Mouse (Mus musculus): ENCODE measurements around the gene Mt1. TPM values are rescaled to one million over a fixed set of nuclear protein-coding genes. Genes with fewer than 3 reads are reported as not detected.

The Mt1 gene
- polyA plus RNA-seq, 1 experiment from 2014 or later, result 219 TPM

DNA sequence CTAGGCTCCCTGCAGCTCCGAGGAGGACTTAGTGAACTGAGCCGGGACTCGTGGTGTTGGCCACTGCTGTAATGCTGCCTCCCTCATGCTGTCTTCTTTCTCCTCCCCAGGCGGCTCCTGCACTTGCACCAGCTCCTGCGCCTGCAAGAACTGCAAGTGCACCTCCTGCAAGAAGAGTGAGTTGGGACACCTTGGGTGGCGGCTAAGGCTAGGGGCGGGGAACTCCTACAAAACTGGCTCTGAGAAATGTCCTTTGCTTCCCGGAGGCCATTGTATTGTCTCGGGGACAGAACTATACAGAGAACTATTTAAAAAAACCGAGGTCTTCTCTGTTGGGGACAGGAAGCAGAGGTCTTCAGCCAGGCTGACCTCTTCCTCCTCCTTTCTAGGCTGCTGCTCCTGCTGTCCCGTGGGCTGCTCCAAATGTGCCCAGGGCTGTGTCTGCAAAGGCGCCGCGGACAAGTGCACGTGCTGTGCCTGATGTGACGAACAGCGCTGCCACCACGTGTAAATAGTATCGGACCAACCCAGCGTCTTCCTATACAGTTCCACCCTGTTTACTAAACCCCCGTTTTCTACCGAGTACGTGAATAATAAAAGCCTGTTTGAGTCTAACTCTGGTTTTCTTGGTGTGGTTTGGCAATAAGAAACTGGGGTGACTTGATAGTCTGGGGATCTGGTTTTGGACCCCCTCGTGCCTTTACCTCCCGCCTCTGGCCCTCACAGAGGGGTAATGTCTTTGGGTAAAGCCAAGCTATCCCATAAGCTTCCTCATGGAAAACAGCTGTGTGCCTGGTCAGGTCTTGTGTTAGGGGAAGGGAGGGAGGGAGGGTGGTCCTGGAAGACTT is 1.1 kb downstream of the Mt1 start:
- peaks cover 100% of the 10 kb centered on the region for H3K27me3 ChIP-seq (ENCODE audit: poor library complexity, severe bottlenecking)
- no peaks in the 10 kb centered on the region for H3K36me3 ChIP-seq (replicated peaks)
- H3K4me1 ChIP-seq, result peaks cover 46% of the 10 kb centered on the region
- H3K9me3 ChIP-seq, result no peaks in the 10 kb centered on the region
- DNase-seq (ENCODE audit: extremely low spot score, low spot score), result peak; percentile 56
- peak overlapping the region; percentile 52 for H3K4me3 ChIP-seq
- 4% methylated on average over 25 of the region's 25 CpGs for WGBS
- H3K27ac ChIP-seq, result peak overlapping the region; percentile 71

DNA sequence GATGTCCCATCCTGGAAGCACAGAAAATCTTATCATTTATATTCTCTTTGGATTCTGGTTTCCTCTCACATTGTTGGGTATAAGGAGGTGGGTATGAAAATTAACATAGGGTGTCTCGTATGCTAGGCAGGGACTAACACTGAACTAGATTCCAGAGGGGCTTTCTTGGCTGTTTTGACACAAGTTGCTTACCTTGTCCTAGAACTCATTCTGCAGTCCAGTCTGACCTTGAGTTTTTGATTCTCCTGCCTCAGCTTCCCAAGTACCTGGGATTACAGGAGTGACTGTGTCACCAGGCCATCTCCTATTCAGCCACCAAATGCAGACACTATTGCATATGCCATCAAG is 1.7 kb downstream of the Mt1 start:
- no peak overlapping the region; the same call in 1 of the 2 replicates for H3K27ac ChIP-seq
- peaks cover 100% of the 10 kb centered on the region for H3K27me3 ChIP-seq (ENCODE audit: poor library complexity, severe bottlenecking)
- peaks cover 44% of the 10 kb centered on the region for H3K4me1 ChIP-seq
- peak overlapping the region; percentile 52 for H3K4me3 ChIP-seq
- WGBS, result 65% methylated on average over 1 of the region's 1 CpGs
- no peaks in the 10 kb centered on the region for H3K36me3 ChIP-seq (replicated peaks)
- no peaks in the 10 kb centered on the region for H3K9me3 ChIP-seq
- DNase-seq (ENCODE audit: extremely low spot score, low spot score), result no peak

DNA sequence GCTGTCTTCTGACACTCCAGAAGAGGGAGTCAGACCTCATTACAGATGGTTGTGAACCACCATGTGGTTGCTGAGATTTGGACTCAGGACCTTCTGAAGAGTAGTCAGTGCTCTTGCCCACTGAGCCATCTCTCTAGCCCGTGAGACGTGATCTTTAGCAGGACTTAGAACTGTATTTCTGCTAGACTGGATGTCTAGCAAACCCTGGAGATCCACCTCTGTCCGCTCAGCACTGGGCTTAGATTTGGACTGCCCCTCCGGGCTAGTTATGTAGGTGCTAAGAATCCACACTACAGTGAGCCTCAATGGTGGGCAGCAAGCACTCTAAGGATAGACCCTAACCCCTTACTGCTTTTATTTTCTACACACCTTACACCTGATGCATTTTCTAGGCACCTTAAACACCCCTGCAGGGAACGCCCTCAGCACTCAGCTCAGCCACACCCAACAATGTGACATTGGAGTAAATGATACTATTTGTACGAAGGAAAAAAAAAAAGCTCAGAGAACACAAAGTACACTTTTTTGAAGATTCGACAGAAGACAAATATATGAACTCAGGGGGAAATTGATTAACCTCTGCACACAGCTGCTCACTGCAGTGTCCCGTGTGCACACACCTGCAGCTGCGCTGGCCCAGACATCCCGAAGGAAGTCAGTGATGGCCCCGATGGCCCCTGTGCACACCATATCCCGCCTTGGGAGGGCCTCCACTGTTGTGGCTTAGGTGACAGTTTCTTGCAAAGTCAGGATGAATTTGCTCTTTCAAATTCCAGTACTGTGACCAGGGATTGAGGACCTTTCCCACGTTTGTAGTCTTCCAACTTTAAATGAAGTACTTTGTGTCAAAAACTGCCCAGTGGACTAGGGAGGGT is 3.4 kb downstream of the Mt1 start:
- Histone ChIP-seq H3K27me3 (ENCODE audit: poor library complexity, severe bottlenecking) (peaks cover 100% of the 10 kb centered on the region), H3K4me1 (peaks cover 57% of the 10 kb centered on the region), H3K9me3 (no peaks in the 10 kb centered on the region), H3K4me3 (peak overlapping the region; percentile 44; the same call in 1 of the 2 replicates), H3K27ac (0 out of 2 replicates have a peak overlapping the region, but pooled peaks have one; percentile 51), H3K36me3 (replicated peaks) (no peaks in the 10 kb centered on the region)
- DNase-seq (ENCODE audit: extremely low spot score, low spot score), result no peak
- WGBS, result 60% methylated on average over 13 of the region's 13 CpGs

DNA sequence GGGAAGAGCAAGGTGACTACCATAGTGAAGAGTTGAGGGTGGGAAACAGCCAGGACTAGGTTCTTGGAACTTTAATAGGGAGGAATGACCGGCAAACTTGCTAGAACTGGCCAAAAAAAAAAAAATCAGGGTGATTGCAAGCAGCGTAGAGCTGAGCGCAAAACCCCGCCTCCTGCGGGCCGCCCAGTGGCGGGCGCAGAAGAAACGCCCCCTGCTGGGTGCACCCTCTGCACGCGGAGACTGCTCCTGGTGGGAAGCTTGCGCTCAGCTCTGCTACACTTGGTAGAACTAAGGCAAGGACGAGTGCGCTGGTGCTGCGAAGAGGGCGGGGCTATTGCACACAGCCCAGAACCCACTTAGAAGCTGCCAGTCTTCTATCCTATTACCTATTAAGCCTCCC is 4.2 kb downstream of the Mt1 start:
- Histone ChIP-seq H3K27ac (peak overlapping the region; percentile 51; the same call in 1 of the 2 replicates), H3K4me1 (peaks cover 63% of the 10 kb centered on the region), H3K9me3 (no peaks in the 10 kb centered on the region), H3K4me3 (peak overlapping the region; percentile 44), H3K36me3 (replicated peaks) (no peaks in the 10 kb centered on the region), H3K27me3 (ENCODE audit: poor library complexity, severe bottlenecking) (peaks cover 100% of the 10 kb centered on the region)
- 0% methylated on average over 16 of the region's 16 CpGs for WGBS
- DNase-seq (ENCODE audit: extremely low spot score, low spot score), result peak; percentile 61

DNA sequence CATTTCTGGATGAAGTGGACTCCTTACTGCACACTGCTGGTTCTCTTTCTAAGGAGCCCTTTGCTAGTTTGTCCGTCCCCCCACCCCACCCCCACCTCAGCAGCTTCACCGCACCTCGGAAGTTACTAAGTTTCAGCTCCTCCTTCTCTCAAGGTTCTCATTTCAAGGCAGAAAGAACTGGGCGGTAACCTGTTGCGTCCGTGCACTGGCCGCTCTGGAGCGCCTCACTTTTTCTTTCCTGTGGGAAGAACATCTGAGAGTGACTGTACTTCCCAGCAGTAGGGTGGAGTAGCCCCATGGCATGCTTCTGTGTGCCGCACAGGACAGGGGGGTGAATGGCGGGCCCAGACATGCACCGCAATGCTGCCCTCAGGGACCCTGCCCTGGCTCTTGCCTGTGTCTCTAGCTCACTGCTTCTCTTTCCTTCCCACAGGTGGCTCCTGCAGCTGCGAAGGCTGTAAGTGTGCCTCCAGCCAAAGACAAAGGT is 5.5 kb downstream of the Mt1 start:
- 0 out of 2 replicates have a peak overlapping the region, but pooled peaks have one; percentile 44 for H3K27ac ChIP-seq
- DNase-seq (ENCODE audit: extremely low spot score, low spot score), result no peak

DNA sequence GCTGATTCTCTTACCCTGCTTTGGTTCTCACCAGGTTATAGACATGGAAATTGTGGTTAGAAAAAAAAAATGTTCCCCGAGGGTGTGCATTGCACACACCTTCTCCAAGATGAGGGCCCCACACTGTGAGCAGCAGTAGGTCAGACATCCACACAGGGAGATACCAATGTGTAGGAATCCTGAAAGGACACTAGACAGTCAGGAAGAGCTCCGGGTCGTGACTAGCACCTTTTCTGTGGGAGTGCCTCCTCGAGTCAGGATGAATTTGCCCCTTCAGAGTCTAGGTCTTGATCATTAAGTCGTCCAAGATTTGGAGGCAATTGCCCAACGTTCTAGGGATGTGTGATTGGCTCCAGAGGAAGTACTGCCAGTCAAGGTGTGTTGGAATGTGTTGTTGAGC is 6.9 kb downstream of the Mt1 start:
- no peak for DNase-seq (ENCODE audit: extremely low spot score, low spot score)
- Histone ChIP-seq H3K27me3 (ENCODE audit: poor library complexity, severe bottlenecking) (peaks cover 97% of the 10 kb centered on the region), H3K27ac (no peak overlapping the region), H3K4me3 (no peak overlapping the region), H3K36me3 (replicated peaks) (no peaks in the 10 kb centered on the region), H3K9me3 (no peaks in the 10 kb centered on the region), H3K4me1 (peaks cover 52% of the 10 kb centered on the region)
- 72% methylated on average over 6 of the region's 6 CpGs for WGBS

More for the DNA sequence above, 5.5 kb downstream of the Mt1 start:
- Histone ChIP-seq H3K36me3 (replicated peaks) (no peaks in the 10 kb centered on the region), H3K4me3 (no peak overlapping the region), H3K27me3 (ENCODE audit: poor library complexity, severe bottlenecking) (peaks cover 98% of the 10 kb centered on the region), H3K9me3 (no peaks in the 10 kb centered on the region), H3K4me1 (peaks cover 55% of the 10 kb centered on the region)
- WGBS, result 17% methylated on average over 12 of the region's 12 CpGs

DNA sequence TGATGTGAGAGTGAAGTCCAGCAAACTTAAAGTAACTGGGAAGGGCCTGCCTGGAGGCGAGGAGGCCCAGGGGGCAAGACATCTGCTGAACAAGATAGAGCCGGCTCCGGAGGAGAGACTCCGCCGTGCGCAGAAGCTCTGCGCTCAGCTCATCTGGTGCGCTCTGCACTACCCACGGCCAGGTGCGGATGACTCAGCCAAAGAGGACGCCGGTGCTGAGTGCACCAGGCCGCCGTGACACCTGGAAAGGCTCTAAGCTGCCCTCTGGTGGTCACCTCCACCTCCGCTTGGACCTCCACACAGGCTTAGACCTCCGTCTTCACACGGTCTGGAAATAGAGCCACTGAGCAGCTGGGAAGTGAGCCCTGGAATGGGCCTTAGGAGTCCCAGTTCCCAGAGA is 7.7 kb downstream of the Mt1 start:
- DNase-seq (ENCODE audit: extremely low spot score, low spot score), result peak; percentile 74
- peak overlapping the region; percentile 36; the same call in 1 of the 2 replicates for H3K27ac ChIP-seq

DNA sequence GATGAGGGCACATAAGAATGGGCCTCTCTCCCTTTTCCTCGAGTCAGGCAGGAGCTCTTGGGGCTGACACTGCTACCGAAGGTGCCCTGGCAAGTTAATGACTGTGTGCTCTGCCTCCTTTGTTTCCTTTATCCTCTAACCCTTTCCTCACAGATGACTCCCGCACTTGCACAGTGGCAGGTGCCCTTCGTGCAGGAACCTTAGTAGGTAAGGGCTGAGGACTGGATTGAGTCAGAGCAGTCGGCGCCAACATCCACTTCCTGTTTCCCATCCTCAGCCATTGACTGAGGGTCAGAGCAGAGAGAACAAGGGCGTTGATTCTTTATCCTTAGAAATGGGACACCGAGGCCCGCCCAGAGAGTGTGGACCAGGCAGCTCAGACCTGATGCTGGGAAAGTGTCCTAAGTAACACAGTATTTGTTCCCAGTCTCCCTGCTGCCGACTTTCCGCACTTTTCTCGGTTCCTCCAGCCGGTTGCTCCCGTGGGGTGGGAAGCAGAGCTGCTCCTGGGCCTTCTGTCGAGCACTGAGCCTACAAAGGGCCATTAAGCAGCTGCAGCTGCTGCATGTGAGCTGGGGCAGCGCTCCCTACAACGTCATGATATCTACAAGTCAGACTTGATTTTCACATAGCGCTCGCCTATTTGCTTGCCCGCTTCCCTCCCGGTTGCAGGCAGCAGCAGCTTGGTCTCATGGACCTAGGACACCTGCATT is 8.6 kb downstream of the Mt1 start:
- no peak for DNase-seq (ENCODE audit: extremely low spot score, low spot score)
- Histone ChIP-seq H3K27ac (peak overlapping the region; percentile 36; the same call in 1 of the 2 replicates), H3K36me3 (replicated peaks) (no peaks in the 10 kb centered on the region), H3K27me3 (ENCODE audit: poor library complexity, severe bottlenecking) (peaks cover 80% of the 10 kb centered on the region), H3K4me3 (no peak overlapping the region), H3K9me3 (no peaks in the 10 kb centered on the region), H3K4me1 (peaks cover 60% of the 10 kb centered on the region)
- 29% methylated on average over 21 of the region's 21 CpGs for WGBS

More for the DNA sequence above, 7.7 kb downstream of the Mt1 start:
- no peaks in the 10 kb centered on the region for H3K36me3 ChIP-seq (replicated peaks)
- peaks cover 90% of the 10 kb centered on the region for H3K27me3 ChIP-seq (ENCODE audit: poor library complexity, severe bottlenecking)
- H3K4me1 ChIP-seq, result peaks cover 60% of the 10 kb centered on the region
- H3K4me3 ChIP-seq, result peak overlapping the region; percentile 34
- no peaks in the 10 kb centered on the region for H3K9me3 ChIP-seq
- 5% methylated on average over 17 of the region's 17 CpGs for WGBS

DNA sequence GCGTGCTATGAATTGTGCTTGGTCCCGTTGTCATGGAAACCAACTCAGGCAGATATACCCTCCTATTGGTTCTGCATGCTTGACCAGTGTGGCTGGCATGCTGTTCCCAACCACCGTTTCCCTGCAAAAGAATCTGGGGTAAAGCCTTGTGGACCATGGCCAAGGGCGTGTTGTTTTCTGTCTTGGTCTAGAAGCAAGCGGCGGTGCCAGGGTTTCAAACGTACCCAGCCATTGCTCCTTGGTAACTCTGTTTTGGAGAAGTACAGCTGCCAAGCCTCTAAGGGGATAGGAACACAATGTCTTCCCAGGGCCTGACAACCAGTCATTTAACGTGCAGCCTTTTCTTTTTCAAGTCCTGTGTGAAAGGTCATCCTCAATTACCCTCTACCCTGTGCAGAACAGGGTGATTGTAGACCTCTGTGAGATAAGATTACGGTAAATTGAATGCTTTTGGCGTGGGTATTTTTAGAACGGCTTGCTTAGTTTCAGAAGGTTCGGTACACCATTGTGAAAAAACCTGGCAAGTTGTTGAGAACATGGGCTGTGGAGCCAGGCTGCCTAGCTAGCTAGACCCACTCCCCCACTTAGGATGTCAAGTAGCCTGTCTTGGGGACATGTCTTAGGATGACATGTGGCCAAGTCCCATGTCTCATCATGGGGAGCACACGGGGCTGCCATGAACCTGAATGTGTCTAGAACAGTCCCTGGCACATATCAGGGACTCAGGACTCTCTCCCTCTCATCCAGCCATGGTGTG is 10.6 kb downstream of the Mt1 start:
- Histone ChIP-seq H3K4me1 (peaks cover 40% of the 10 kb centered on the region), H3K27me3 (ENCODE audit: poor library complexity, severe bottlenecking) (peaks cover 60% of the 10 kb centered on the region), H3K27ac (no peak overlapping the region), H3K36me3 (replicated peaks) (no peaks in the 10 kb centered on the region), H3K4me3 (no peak overlapping the region), H3K9me3 (no peaks in the 10 kb centered on the region)
- 80% methylated on average over 13 of the region's 13 CpGs for WGBS
- DNase-seq (ENCODE audit: extremely low spot score, low spot score), result no peak

DNA sequence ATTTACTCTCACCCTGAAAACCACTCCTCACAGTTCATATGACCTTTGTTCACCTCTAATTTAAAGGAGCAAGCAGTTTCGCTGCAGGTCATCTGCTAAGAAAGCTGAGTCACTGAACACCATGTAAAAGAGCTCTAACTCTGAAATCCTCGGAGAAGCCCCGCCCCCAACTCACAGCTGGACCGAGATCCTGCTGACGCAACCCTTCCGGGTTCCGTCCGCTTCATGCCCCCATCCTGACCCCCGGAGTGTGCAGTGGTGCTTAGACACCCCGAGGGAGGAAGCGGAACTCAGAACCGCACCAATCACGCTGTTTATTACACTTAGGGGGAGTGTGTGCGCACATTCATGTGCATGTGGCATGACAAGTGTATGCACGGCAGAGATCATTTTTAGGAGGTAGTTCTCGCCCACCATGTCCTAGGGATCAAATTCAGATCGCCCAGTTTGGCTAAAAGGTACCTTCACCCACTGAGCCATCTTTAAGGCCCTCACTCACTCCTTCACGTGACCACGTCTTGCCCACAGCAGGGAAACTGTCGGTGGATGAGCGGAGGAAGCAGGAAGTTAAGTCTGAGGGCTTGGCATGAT is 12.3 kb downstream of the Mt1 start:
- H3K4me3 ChIP-seq, result peak overlapping the region; percentile 45
- peak; percentile 41 for DNase-seq (ENCODE audit: extremely low spot score, low spot score)
- H3K27me3 ChIP-seq (ENCODE audit: poor library complexity, severe bottlenecking), result peaks cover 43% of the 10 kb centered on the region
- H3K9me3 ChIP-seq, result no peaks in the 10 kb centered on the region
- H3K27ac ChIP-seq, result no peak overlapping the region
- peaks cover 36% of the 10 kb centered on the region for H3K4me1 ChIP-seq
- no peaks in the 10 kb centered on the region for H3K36me3 ChIP-seq (replicated peaks)
- 25% methylated on average over 21 of the region's 21 CpGs for WGBS

DNA sequence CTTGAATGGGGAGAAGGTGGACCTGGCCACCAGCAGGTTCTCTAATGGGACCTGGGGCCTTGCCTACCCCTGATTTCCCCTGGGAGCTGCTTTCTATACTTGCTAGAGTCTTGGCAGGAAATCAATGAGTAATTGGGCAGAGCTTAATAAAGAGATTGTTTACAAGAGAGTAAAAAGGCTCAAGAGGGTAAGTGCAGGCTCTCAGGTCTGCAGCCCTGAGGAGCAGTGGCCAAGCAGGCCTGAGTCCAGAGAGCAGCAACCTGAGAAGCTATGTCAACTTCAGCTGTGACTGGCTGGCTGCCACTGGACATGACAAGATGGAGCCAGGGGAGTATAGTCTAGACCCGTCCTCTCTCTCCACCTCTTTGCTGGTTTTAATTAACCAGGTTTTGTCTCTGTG is 14.0 kb downstream of the Mt1 start:
- 56% methylated on average over 1 of the region's 1 CpGs for WGBS

More for the DNA sequence above, 14.0 kb downstream of the Mt1 start:
- no peaks in the 10 kb centered on the region for H3K36me3 ChIP-seq (replicated peaks)
- DNase-seq (ENCODE audit: extremely low spot score, low spot score), result no peak
- H3K4me1 ChIP-seq, result peaks cover 19% of the 10 kb centered on the region
- H3K4me3 ChIP-seq, result no peak overlapping the region
- H3K9me3 ChIP-seq, result no peaks in the 10 kb centered on the region
- no peak overlapping the region for H3K27ac ChIP-seq
- H3K27me3 ChIP-seq (ENCODE audit: poor library complexity, severe bottlenecking), result peaks cover 26% of the 10 kb centered on the region

All from forebrain, embryonic 10.5 days (tissue).